Mouse (Mus musculus): Measurements from ENCODE around the gene Zfp69.

Gene Zfp69

GRCm38 (mm10) chr4:120951428-120951973, at the start of gene Zfp69:
Gene Zfp69, minus strand, starts transcription at chr4:120951699.
- peak; percentile 91 for DNase-seq (ENCODE audit: low spot score)

GRCm38 (mm10) chr4:121001042-121001441, 49.5 kb upstream of the Zfp69 start:
- DNase-seq (ENCODE audit: low spot score) = no peak

GRCm38 (mm10) chr4:120995911-120996310, 44.4 kb upstream of the Zfp69 start:
- DNase-seq (ENCODE audit: low spot score) = no peak

- DNase-seq (ENCODE audit: low spot score) = no peak
Measured at GRCm38 (mm10) chr4:120993025-120993424, 41.5 kb upstream of the Zfp69 start.

GRCm38 (mm10) chr4:120992284-120992683, 40.8 kb upstream of the Zfp69 start:
- peak; percentile 7 for DNase-seq (ENCODE audit: low spot score)

- DNase-seq (ENCODE audit: low spot score) = no peak
Measured at GRCm38 (mm10) chr4:120987319-120987718, 35.8 kb upstream of the Zfp69 start.

GRCm38 (mm10) chr4:120986446-120986845, 34.9 kb upstream of the Zfp69 start:
- DNase-seq (ENCODE audit: low spot score) = peak; percentile 76

- no peak for DNase-seq (ENCODE audit: low spot score)
Measured at GRCm38 (mm10) chr4:120978221-120978620, 26.7 kb upstream of the Zfp69 start.

- DNase-seq (ENCODE audit: low spot score) = no peak
Measured at GRCm38 (mm10) chr4:120975428-120975734, 23.9 kb upstream of the Zfp69 start.

GRCm38 (mm10) chr4:120974711-120975427, 23.4 kb upstream of the Zfp69 start:
- DNase-seq (ENCODE audit: low spot score) = no peak

- no peak for DNase-seq (ENCODE audit: low spot score)
Measured at GRCm38 (mm10) chr4:120971842-120972241, 20.3 kb upstream of the Zfp69 start.

GRCm38 (mm10) chr4:120969382-120970146, 18.1 kb upstream of the Zfp69 start:
- DNase-seq (ENCODE audit: low spot score) = peak; percentile 54

GRCm38 (mm10) chr4:120968486-120968885, 17.0 kb upstream of the Zfp69 start:
- no peak for DNase-seq (ENCODE audit: low spot score)

- no peak for DNase-seq (ENCODE audit: low spot score)
Measured at GRCm38 (mm10) chr4:120955586-120955985, 4.1 kb upstream of the Zfp69 start.

- no peak for DNase-seq (ENCODE audit: low spot score)
Measured at GRCm38 (mm10) chr4:120953667-120954066, 2.2 kb upstream of the Zfp69 start.

GRCm38 (mm10) chr4:120953038-120953437, 1.5 kb upstream of the Zfp69 start:
- no peak for DNase-seq (ENCODE audit: low spot score)

GRCm38 (mm10) chr4:120952163-120952562, 664 bp upstream of the Zfp69 start:
- no peak for DNase-seq (ENCODE audit: low spot score)

GRCm38 (mm10) chr4:120950763-120951427, 604 bp downstream of the Zfp69 start:
- no peak for DNase-seq (ENCODE audit: low spot score)

- DNase-seq (ENCODE audit: low spot score) = no peak
Measured at GRCm38 (mm10) chr4:120948938-120949337, 2.6 kb downstream of the Zfp69 start.

- no peak for DNase-seq (ENCODE audit: low spot score)
Measured at GRCm38 (mm10) chr4:120935006-120935405, 16.5 kb downstream of the Zfp69 start.

GRCm38 (mm10) chr4:120930736-120931135, 20.8 kb downstream of the Zfp69 start:
- no peak for DNase-seq (ENCODE audit: low spot score)

- no peak for DNase-seq (ENCODE audit: low spot score)
Measured at GRCm38 (mm10) chr4:120928686-120929085, 22.8 kb downstream of the Zfp69 start.

- peak; percentile 47 for DNase-seq (ENCODE audit: low spot score)
Measured at GRCm38 (mm10) chr4:120925386-120925785, 26.1 kb downstream of the Zfp69 start.
